Mouse (Mus musculus): Measurements from ENCODE around the gene Imp3.

Gene Imp3

DNA sequence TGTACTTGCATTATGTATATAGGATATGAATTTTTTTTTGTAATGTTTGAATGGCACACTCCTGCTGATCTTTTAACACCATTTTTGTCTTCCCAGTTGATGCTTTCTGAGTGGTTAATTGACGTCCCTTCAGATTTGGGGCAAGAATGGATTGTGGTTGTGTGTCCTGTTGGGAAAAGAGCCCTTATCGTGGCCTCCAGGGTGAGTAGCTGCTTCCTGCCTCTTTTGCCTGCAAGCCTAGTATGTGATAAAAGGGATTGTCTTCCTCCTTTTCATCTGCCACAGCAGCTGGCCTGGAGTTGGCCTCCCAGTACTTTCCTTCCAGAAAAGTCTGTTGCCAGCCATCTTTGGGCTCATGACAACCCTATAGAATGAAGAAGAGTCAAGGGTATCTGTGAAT is 32.9 kb downstream of the Imp3 start:
- DNase-seq (ENCODE audit: low spot score in 2 of 2), result no peak

DNA sequence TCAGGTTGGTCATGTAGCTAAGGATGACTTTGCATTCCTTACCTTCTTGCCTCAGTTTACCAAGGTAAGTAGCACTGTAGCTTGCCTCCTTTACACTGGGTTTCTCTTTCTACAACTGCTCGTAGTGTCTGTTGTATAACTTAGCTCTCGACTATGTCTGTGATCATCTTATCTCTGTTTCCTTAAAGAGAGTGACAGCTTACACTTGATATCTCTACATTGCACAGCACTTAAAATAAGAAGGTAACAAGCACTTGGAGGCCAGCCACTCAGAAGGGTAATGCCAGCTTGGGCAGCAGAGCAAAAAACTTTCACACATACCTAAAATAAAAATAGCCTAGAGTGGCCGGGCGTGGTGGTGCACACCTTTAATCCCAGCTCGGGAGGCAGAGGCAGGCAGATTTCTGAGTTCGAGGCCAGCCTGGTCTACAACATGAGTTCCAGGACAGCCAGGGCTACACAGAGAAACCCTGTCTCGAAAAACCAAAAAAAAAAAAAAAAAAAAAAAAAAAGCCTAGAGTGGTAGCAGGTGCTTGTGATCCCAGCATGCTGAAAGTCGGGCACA is 36.8 kb downstream of the Imp3 start:
- DNase-seq (ENCODE audit: low spot score in 2 of 2), result no peak

DNA sequence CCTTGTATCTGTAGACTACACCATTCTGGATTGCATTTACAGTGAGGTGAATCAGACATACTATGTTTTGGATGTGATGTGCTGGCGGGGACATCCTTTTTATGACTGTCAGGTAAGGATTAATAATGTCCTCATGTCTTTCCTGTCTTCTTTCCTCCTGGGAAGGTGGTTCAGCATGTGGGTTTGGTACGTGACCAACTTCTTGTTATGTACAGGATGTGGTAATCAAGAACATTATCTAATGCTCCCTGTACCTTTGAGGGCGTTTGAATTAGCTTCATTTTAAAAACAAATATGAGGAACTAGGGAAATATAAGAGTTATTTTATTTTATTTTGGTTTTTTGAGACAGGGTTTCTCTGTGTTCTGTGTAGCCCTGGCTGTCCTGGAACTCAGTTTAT is 37.9 kb downstream of the Imp3 start:
- DNase-seq (ENCODE audit: low spot score in 2 of 2), result no peak

GRCm38 (mm10) chr9:56980186-56980585 is 42.9 kb downstream of the Imp3 start:
- no peak for DNase-seq (ENCODE audit: low spot score in 2 of 2)

DNA sequence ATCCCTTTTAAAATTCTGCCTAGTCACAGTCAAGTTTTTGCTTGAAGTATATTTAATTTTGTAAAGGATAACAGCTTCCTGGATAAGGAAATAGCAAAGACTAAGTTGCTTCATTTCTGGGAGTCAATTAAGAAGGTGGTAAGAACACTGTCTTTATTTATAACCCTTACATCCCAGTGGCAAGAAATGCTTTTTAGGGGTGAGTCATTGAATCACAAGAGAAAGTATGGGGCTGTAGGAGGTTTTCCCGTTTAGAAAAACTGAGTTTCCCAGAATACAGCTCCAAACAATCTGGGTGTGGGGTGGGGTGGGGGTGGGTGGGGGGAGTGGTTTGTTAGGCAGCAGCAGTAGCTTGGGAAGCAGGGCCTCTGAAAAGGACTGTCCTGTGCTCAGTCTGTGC is 44.2 kb downstream of the Imp3 start:
- no peak for DNase-seq (ENCODE audit: low spot score in 2 of 2)
